Comparison of ENCODE assay signal across 22 mouse cellular contexts in the genomic region with DNA sequence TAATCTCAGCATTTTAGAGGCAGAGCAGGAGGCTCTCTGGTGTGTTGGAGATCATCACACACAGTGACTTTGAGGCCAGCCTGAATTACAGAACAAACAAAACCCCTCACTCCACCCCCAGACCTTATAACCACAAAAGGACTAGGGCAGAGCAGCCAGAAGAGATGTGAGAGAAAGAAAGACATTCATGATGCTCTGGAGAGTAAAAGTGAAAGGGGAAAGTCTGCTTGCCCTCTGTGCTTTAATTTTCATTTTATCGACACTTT. TPM values are rescaled to one million over a fixed set of nuclear protein-coding genes. Genes with fewer than 3 reads are reported as not detected.
A peak's percentile ranks its signal among the peaks of the same experiment; 100 is the strongest.
DNase-seq lines count a peak whose midpoint lies in the region; ATAC-seq lines count a peak whose summit lies in the region.
"Had no signal": no experiment of that assay in that cellular context is flagged by ENCODE, and none has a peak within 500 bp of the region (broad histone marks: within the 10 kb centered on the region; RNA-seq: fewer than 3 reads in every experiment).

No protein-coding gene starts in this region.

- no peak overlapping the region for H3K9ac ChIP-seq in heart, embryonic 16.5 days (ENCODE audit: low read length)
- 0 out of 2 replicates have a peak overlapping the region, but pooled peaks have one; percentile 3 for H3K9ac ChIP-seq in liver, embryonic 13.5 days
- H3K9ac ChIP-seq: midbrain, embryonic 15.5 days; stomach, embryonic 15.5 days had no signal

- H3K4me2 ChIP-seq in heart, embryonic 16.5 days (ENCODE audit: low read depth, low read length) = peak overlapping the region; percentile 23; the same call in 1 of the 2 replicates
- H3K4me2 ChIP-seq in liver, embryonic 13.5 days = peak overlapping the region; percentile 41
- H3K4me2 ChIP-seq: midbrain, embryonic 15.5 days; stomach, embryonic 15.5 days had no signal

- peaks cover 10% of the 10 kb centered on the region for H3K4me1 ChIP-seq in heart, embryonic 16.5 days (ENCODE audit: control insufficient read depth, insufficient read depth, low read length)
- peaks cover 81% of the 10 kb centered on the region for H3K4me1 ChIP-seq in megakaryocyte, embryonic 14.5 days
- H3K4me1 ChIP-seq in liver, embryonic 13.5 days (replicated peaks) = peaks cover 47% of the 10 kb centered on the region
- H3K4me1 ChIP-seq: midbrain, embryonic 15.5 days; stomach, embryonic 15.5 days had no signal

- no peak for ATAC-seq in heart, embryonic 16.5 days (replicated peaks; ENCODE audit: extremely low read depth, insufficient read depth, low FRiP score)
- no peak for ATAC-seq in megakaryocyte, adult 5-6 weeks (ENCODE audit: poor library complexity, severe bottlenecking)
- no peak for ATAC-seq in liver, embryonic 13.5 days (ENCODE audit: low read depth)
- ATAC-seq: forebrain, embryonic 14.5 days; hindbrain, postnatal 0 days; midbrain, embryonic 15.5 days had no signal

- no peaks in the 10 kb centered on the region for H3K27me3 ChIP-seq in heart, embryonic 16.5 days (ENCODE audit: control insufficient read depth, insufficient read depth, low read length)
- no peaks in the 10 kb centered on the region for H3K27me3 ChIP-seq in megakaryocyte, embryonic 14.5 days (replicated peaks)
- H3K27me3 ChIP-seq in liver, embryonic 13.5 days = no peaks in the 10 kb centered on the region
- H3K27me3 ChIP-seq: midbrain, embryonic 15.5 days; stomach, embryonic 15.5 days had no signal

- H3K36me3 ChIP-seq in heart, embryonic 16.5 days (ENCODE audit: control insufficient read depth, insufficient read depth) = no peaks in the 10 kb centered on the region; the same call in 1 of the 2 replicates
- H3K36me3 ChIP-seq in megakaryocyte, embryonic 14.5 days (replicated peaks; ENCODE audit: low read length) = peaks cover 22% of the 10 kb centered on the region
- H3K36me3 ChIP-seq in liver, embryonic 13.5 days = no peaks in the 10 kb centered on the region
- H3K36me3 ChIP-seq: midbrain, embryonic 15.5 days; stomach, embryonic 15.5 days had no signal

- DNase-seq in heart, adult 8-10 months (ENCODE audit: low spot score) = no peak
- no peak for DNase-seq in liver, embryonic 13.5 days
- no peak for DNase-seq in left cerebral cortex, adult 18-20 months (ENCODE audit: low spot score in 2 of 2)
- DNase-seq in lung, postnatal 25 days (ENCODE audit: low spot score) = no peak
- DNase-seq in neural tube, embryonic 10.5 days (ENCODE audit: extremely low spot score, low spot score) = no peak
- DNase-seq: adrenal gland, postnatal 10 days; cerebellum, postnatal 10 days; gastrocnemius, postnatal 10 days; heart, adult 2 months; kidney, postnatal 25 days; lung, adult 18-20 months; lung, postnatal 4 days had no signal

- H3K9me3 ChIP-seq in heart, embryonic 16.5 days (replicated peaks; ENCODE audit: control insufficient read depth, low read length) = no peaks in the 10 kb centered on the region
- H3K9me3 ChIP-seq in megakaryocyte, embryonic 14.5 days = no peaks in the 10 kb centered on the region
- no peaks in the 10 kb centered on the region for H3K9me3 ChIP-seq in liver, embryonic 13.5 days (replicated peaks)
- H3K9me3 ChIP-seq: G1E; midbrain, embryonic 15.5 days; stomach, embryonic 15.5 days had no signal

- peak overlapping the region; percentile 5; the same call in 1 of the 2 replicates for H3K27ac ChIP-seq in heart, embryonic 16.5 days (ENCODE audit: low read length)
- H3K27ac ChIP-seq in liver, embryonic 13.5 days = peak overlapping the region; percentile 59; the same call in 1 of the 2 replicates
- H3K27ac ChIP-seq: heart, adult 2 months; midbrain, embryonic 15.5 days had no signal

- 70% methylated on average over 1 of the region's 1 CpGs for WGBS in heart, embryonic 16.5 days
- WGBS in liver, embryonic 13.5 days (ENCODE audit: insufficient replicate concordance) = 61% methylated on average over 1 of the region's 1 CpGs

- no peak overlapping the region for H3K4me3 ChIP-seq in heart, embryonic 16.5 days (ENCODE audit: low read length)
- H3K4me3 ChIP-seq in megakaryocyte, embryonic 14.5 days (replicated peaks) = peak overlapping the region; percentile 93
- no peak overlapping the region for H3K4me3 ChIP-seq in liver, embryonic 13.5 days (replicated peaks)
- H3K4me3 ChIP-seq: heart, adult 2 months; midbrain, embryonic 15.5 days; stomach, embryonic 15.5 days had no signal

RNA-seq across cellular contexts. Expression of a gene that starts 0.7 kb away (rescaled TPM):
- polyA plus RNA-seq in heart, embryonic 16.5 days (2015; fragmentation: Nextera tagmentation; extraction: Ambion mirVana) = 1.2 and 2.0 TPM in 2 replicates
- 1 to 10 TPM in 1 of 4 experiments, under 1 TPM in 3; 0.44 to 1.4 (median 0.74) TPM for total RNA-seq in heart, adult 8-10 months (2022)
- 5.5 and 13.5 TPM in 2 replicates for polyA plus RNA-seq in megakaryocyte, embryonic 14.5 days (2012; ENCODE audit: insufficient read depth, low replicate concordance)
- total RNA-seq in megakaryocyte, adult 5-6 weeks (2015) = 1,009 and 1,045 TPM in 2 replicates
- total RNA-seq in megakaryocyte, adult 5-6 weeks (2017) = 207 and 252 TPM in 2 replicates
- 4.0 and 6.2 TPM in 2 replicates for polyA plus RNA-seq in liver, embryonic 13.5 days (2015; fragmentation: Nextera tagmentation; extraction: Ambion mirVana)
- total RNA-seq in left cerebral cortex, adult 18-20 months (2021) = under 1 TPM; 0.59 to 0.74 TPM
- total RNA-seq: hindbrain, postnatal 0 days had no signal
- polyA plus RNA-seq: midbrain, embryonic 15.5 days had no signal

RNA-seq across cellular contexts. Expression of a gene that starts 6.1 kb away (rescaled TPM):
- polyA plus RNA-seq in heart, embryonic 16.5 days (2015; fragmentation: Nextera tagmentation; extraction: Ambion mirVana) = 0.45 and 0.83 TPM in 2 replicates
- total RNA-seq in heart, adult 8-10 months (2022) = under 1 TPM in 2 of 4 experiments, not detected in 2; 0.11 to 0.12 TPM
- 0.41 TPM in 1 of 2 replicates, not detected in the other for polyA plus RNA-seq in megakaryocyte, embryonic 14.5 days (2012; ENCODE audit: insufficient read depth, low replicate concordance)
- total RNA-seq in megakaryocyte, adult 5-6 weeks (2015) = 115 and 116 TPM in 2 replicates
- total RNA-seq in megakaryocyte, adult 5-6 weeks (2017) = 21.3 and 21.8 TPM in 2 replicates
- 0.43 and 0.82 TPM in 2 replicates for polyA plus RNA-seq in liver, embryonic 13.5 days (2015; fragmentation: Nextera tagmentation; extraction: Ambion mirVana)
- total RNA-seq in left cerebral cortex, adult 18-20 months (2021) = not detected
- total RNA-seq: left cerebral cortex, postnatal 36 days had no signal
- polyA plus RNA-seq: G1E had no signal

RNA-seq across cellular contexts. Expression of a gene that starts 6.2 kb away (rescaled TPM):
- polyA plus RNA-seq in heart, embryonic 16.5 days (2015; fragmentation: Nextera tagmentation; extraction: Ambion mirVana) = 1.8 and 3.5 TPM in 2 replicates
- total RNA-seq in heart, adult 8-10 months (2022) = 1 to 10 TPM; 1.4 to 3.3 (median 1.6) TPM
- 2.0 TPM in 1 of 2 replicates, not detected in the other for polyA plus RNA-seq in megakaryocyte, embryonic 14.5 days (2012; ENCODE audit: insufficient read depth, low replicate concordance)
- 248 and 296 TPM in 2 replicates for total RNA-seq in megakaryocyte, adult 5-6 weeks (2015)
- total RNA-seq in megakaryocyte, adult 5-6 weeks (2017) = 242 and 257 TPM in 2 replicates
- 5.0 and 5.8 TPM in 2 replicates for polyA plus RNA-seq in liver, embryonic 13.5 days (2015; fragmentation: Nextera tagmentation; extraction: Ambion mirVana)
- total RNA-seq in left cerebral cortex, adult 18-20 months (2021) = 10 to 100 TPM; 14.1 to 20.0 TPM

RNA-seq across cellular contexts. Expression of a gene that starts 20.4 kb away (rescaled TPM):
- polyA plus RNA-seq in heart, embryonic 16.5 days (2015; fragmentation: Nextera tagmentation; extraction: Ambion mirVana) = 0.06 and 0.08 TPM in 2 replicates
- total RNA-seq in heart, adult 8-10 months (2022) = not detected
- polyA plus RNA-seq in megakaryocyte, embryonic 14.5 days (2012; ENCODE audit: insufficient read depth, low replicate concordance) = not detected in 2 replicates
- 2.8 and 3.4 TPM in 2 replicates for total RNA-seq in megakaryocyte, adult 5-6 weeks (2015)
- 0.37 and 1.1 TPM in 2 replicates for total RNA-seq in megakaryocyte, adult 5-6 weeks (2017)
- not detected in 2 replicates for polyA plus RNA-seq in liver, embryonic 13.5 days (2015; fragmentation: Nextera tagmentation; extraction: Ambion mirVana)
- 100 to 1,000 TPM in 1 of 2 experiments, 10 to 100 TPM in 1; 96.8 to 101 TPM for total RNA-seq in left cerebral cortex, adult 18-20 months (2021)
- total RNA-seq: heart, adult 2 months; heart, postnatal 25 days had no signal
- polyA plus RNA-seq: G1E had no signal

Comparison
In these comparisons a context has a peak if more than half of its experiments do, and no peak if none do; other contexts are left out.
1. RNA of a gene that starts 0.7 kb away (total RNA-seq): 207 to 1,045 TPM in megakaryocyte, adult 5-6 weeks; 0.44 to 1.4 TPM in heart, adult 8-10 months and 0.59 to 0.74 TPM in left cerebral cortex, adult 18-20 months; every median in the first group is over 10 times any median in the second.
2. RNA of a gene that starts 6.1 kb away (total RNA-seq): 21.3 to 116 TPM in megakaryocyte, adult 5-6 weeks; 0.11 to 0.12 TPM in heart, adult 8-10 months and not detected in left cerebral cortex, adult 18-20 months; every median in the first group is over 10 times any median in the second.
3. RNA of a gene that starts 6.2 kb away (total RNA-seq): 242 to 296 TPM in megakaryocyte, adult 5-6 weeks; 14.1 to 20.0 TPM in left cerebral cortex, adult 18-20 months and 1.4 to 3.3 TPM in heart, adult 8-10 months; every median in the first group is over 10 times any median in the second.